Mouse (Mus musculus) liver, postnatal 0 days (tissue): ENCODE results near the gene Zdhhc4.

Source experiments
- CTCF ChIP-seq: sonication (generic); IDR thresholded peaks from 2 replicates; pipeline ENCODE4 v1.5.1; 2016; ENCODE audit warnings: antibody characterized with exemption, low read depth
- EP300 ChIP-seq: IDR thresholded peaks from 2 replicates; pipeline ENCODE4 v1.6.1; 2016; ENCODE audit warnings: antibody characterized with exemption, low read depth, mild to moderate bottlenecking

- TF ChIP-seq CTCF (peak; percentile 51), EP300 (no peak)
Measured at GRCm38 (mm10) chr5:143284762-143285161, 44.3 kb downstream of the Zdhhc4 start.
